In the genomic region with DNA sequence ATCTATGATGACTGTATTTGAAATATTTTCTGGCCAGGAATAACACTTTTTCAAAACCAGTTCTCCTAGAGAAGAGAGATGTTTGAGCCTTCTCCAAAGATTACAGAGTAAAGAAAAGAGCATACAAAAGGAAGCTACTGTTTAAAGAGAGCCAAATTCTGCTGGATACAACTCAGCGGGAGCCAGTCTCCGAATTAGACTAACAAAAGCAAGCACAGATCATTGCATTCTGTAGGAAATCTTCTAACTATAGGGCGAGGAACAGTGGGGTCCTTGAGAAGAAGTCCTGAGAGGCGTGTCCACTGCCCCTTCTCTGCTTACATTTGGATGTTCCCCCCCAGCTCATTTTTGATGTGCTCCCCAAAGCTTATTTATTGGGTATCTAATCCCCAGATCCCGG, we compare ENCODE assay signal across 14 mouse cellular contexts.
"Had no signal": no experiment of that assay in that cellular context is flagged by ENCODE, and none has a peak within 500 bp of the region (broad histone marks: within the 10 kb centered on the region; RNA-seq: fewer than 3 reads in every experiment).

No protein-coding gene starts in this region.

- H3K4me3 ChIP-seq: midbrain, embryonic 10.5 days; midbrain, embryonic 12.5 days; neural tube, embryonic 12.5 days had no signal

- H3K4me1 ChIP-seq: midbrain, embryonic 10.5 days; midbrain, embryonic 12.5 days; neural tube, embryonic 12.5 days had no signal

- H3K4me2 ChIP-seq: lung, embryonic 14.5 days; midbrain, embryonic 12.5 days; neural tube, embryonic 12.5 days had no signal

- H3K9me3 ChIP-seq: midbrain, embryonic 10.5 days; midbrain, embryonic 12.5 days; neural tube, embryonic 12.5 days had no signal

- H3K36me3 ChIP-seq: midbrain, embryonic 10.5 days; midbrain, embryonic 12.5 days; neural tube, embryonic 12.5 days had no signal

- H3K9ac ChIP-seq: lung, embryonic 14.5 days; midbrain, embryonic 12.5 days; neural tube, embryonic 12.5 days had no signal

- H3K27ac ChIP-seq: midbrain, embryonic 10.5 days; midbrain, embryonic 12.5 days; neural tube, embryonic 12.5 days had no signal

- DNase-seq: lung, adult 18-20 months; lung, embryonic 14.5 days; lung, postnatal 10 days; lung, postnatal 4 days; midbrain, embryonic 14.5 days; right cerebral cortex, postnatal 25 days; right cerebral cortex, postnatal 4 days; spleen, adult 18-20 months; thymus, adult 18-20 months; thymus, postnatal 14 days; thymus, postnatal 36 days had no signal

- H3K27me3 ChIP-seq: midbrain, embryonic 12.5 days; neural tube, embryonic 12.5 days had no signal
